10 mouse cellular contexts compared by ENCODE assay signal in genomic region chr17:7262056-7262455, GRCm38 (mm10).
A peak's percentile ranks its signal among the peaks of the same experiment; 100 is the strongest.
DNase-seq lines count a peak whose midpoint lies in the region; ATAC-seq and TF ChIP-seq lines count a peak whose summit lies in the region.
"Had no signal": no experiment of that assay in that cellular context is flagged by ENCODE, and none has a peak within 500 bp of the region (broad histone marks: within the 10 kb centered on the region; RNA-seq: fewer than 3 reads in every experiment).

No protein-coding gene starts in this region.

- H3K4me1 ChIP-seq in intestine, embryonic 14.5 days (replicated peaks; ENCODE audit: control insufficient read depth, insufficient read depth, low read length) = peaks cover 41% of the 10 kb centered on the region
- H3K4me1 ChIP-seq in intestine, postnatal 0 days (replicated peaks; ENCODE audit: control insufficient read depth, insufficient read depth, low read length) = peaks cover 4% of the 10 kb centered on the region; the same call in 1 of the 2 replicates
- H3K4me1 ChIP-seq in cerebellum, adult 2 months (ENCODE audit: control insufficient read depth, insufficient read depth, low read length) = no peaks in the 10 kb centered on the region
- H3K4me1 ChIP-seq: megakaryocyte, embryonic 14.5 days had no signal

- no peak for DNase-seq in intestine, embryonic 14.5 days (ENCODE audit: low spot score)
- peak; percentile 66 for DNase-seq in Muller cell, postnatal 12 days (ENCODE audit: inconsistent ontology term)
- DNase-seq in embryo, embryonic 10.5 days (ENCODE audit: low spot score) = peak; percentile 68
- DNase-seq in kidney, postnatal 4 days = peak; percentile 36 to 60
- no peak for DNase-seq in thymus, postnatal 10 days (ENCODE audit: low spot score in 2 of 2)
- no peak for DNase-seq in cerebellum, adult 2 months
- DNase-seq: liver had no signal

- TF ChIP-seq CTCF in intestine, postnatal 0 days (IDR thresholded peaks at IDR 0.05; ENCODE audit: low read depth) = no peak
- no peak for TF ChIP-seq CTCF in cerebellum, adult 2 months (IDR thresholded peaks at IDR 0.05; ENCODE audit: borderline replicate concordance, insufficient read depth, low read depth, low read length)

- TF ChIP-seq POLR2A in cerebellum, adult 2 months (IDR thresholded peaks at IDR 0.05; ENCODE audit: borderline replicate concordance, insufficient read depth, low read length) = no peak

- no peak for ATAC-seq in intestine, embryonic 14.5 days (replicated peaks; ENCODE audit: low FRiP score, low TSS enrichment, low read depth)
- ATAC-seq in intestine, postnatal 0 days = no peak

- H3K4me2 ChIP-seq in intestine, embryonic 14.5 days (ENCODE audit: low read length) = no peak overlapping the region
- no peak overlapping the region for H3K4me2 ChIP-seq in intestine, postnatal 0 days (replicated peaks; ENCODE audit: low read depth)
- H3K4me2 ChIP-seq: embryonic facial prominence, embryonic 15.5 days had no signal

- H3K27me3 ChIP-seq in intestine, embryonic 14.5 days (replicated peaks; ENCODE audit: control insufficient read depth, insufficient read depth, low read length) = no peaks in the 10 kb centered on the region
- H3K27me3 ChIP-seq in intestine, postnatal 0 days (replicated peaks; ENCODE audit: control insufficient read depth, insufficient read depth, low read length) = no peaks in the 10 kb centered on the region
- H3K27me3 ChIP-seq in cerebellum, adult 2 months (ENCODE audit: control insufficient read depth, insufficient read depth, low read length) = no peaks in the 10 kb centered on the region
- H3K27me3 ChIP-seq: embryonic facial prominence, embryonic 15.5 days had no signal

- H3K27ac ChIP-seq in intestine, embryonic 14.5 days (ENCODE audit: low read depth) = 0 out of 2 replicates have a peak overlapping the region, but pooled peaks have one; percentile 0
- no peak overlapping the region for H3K27ac ChIP-seq in intestine, postnatal 0 days (ENCODE audit: low read depth, low read length)
- no peak overlapping the region for H3K27ac ChIP-seq in cerebellum, adult 2 months (ENCODE audit: insufficient read depth, low read length)
- H3K27ac ChIP-seq: embryonic facial prominence, embryonic 15.5 days had no signal

- no peak overlapping the region for H3K4me3 ChIP-seq in intestine, embryonic 14.5 days (ENCODE audit: low read depth, low read length)
- no peak overlapping the region for H3K4me3 ChIP-seq in intestine, postnatal 0 days (ENCODE audit: low read depth, low read length)
- H3K4me3 ChIP-seq in cerebellum, adult 2 months (replicated peaks; ENCODE audit: insufficient read depth, low read depth, low read length) = no peak overlapping the region
- H3K4me3 ChIP-seq: embryonic facial prominence, embryonic 15.5 days; megakaryocyte, embryonic 14.5 days had no signal

- H3K36me3 ChIP-seq in intestine, embryonic 14.5 days (ENCODE audit: control insufficient read depth, insufficient read depth, low read length) = no peaks in the 10 kb centered on the region
- H3K36me3 ChIP-seq in intestine, postnatal 0 days (ENCODE audit: control insufficient read depth, insufficient read depth) = no peaks in the 10 kb centered on the region

- H3K9me3 ChIP-seq in intestine, embryonic 14.5 days (ENCODE audit: control insufficient read depth, low read length) = no peaks in the 10 kb centered on the region
- H3K9me3 ChIP-seq in intestine, postnatal 0 days (ENCODE audit: control insufficient read depth) = no peaks in the 10 kb centered on the region
- H3K9me3 ChIP-seq: embryonic facial prominence, embryonic 15.5 days; megakaryocyte, embryonic 14.5 days had no signal

- WGBS in intestine, embryonic 14.5 days = 23% methylated on average over 10 of the region's 10 CpGs
- 32% methylated on average over 10 of the region's 10 CpGs for WGBS in intestine, postnatal 0 days
- WGBS in cerebellum, adult 2 months = 80% methylated on average over 10 of the region's 10 CpGs

- H3K9ac ChIP-seq in intestine, embryonic 14.5 days (ENCODE audit: low read length) = no peak overlapping the region
- H3K9ac ChIP-seq in intestine, postnatal 0 days (ENCODE audit: low read depth, low read length) = no peak overlapping the region
- H3K9ac ChIP-seq: embryonic facial prominence, embryonic 15.5 days had no signal

Comparison
In these comparisons a context has a peak if more than half of its experiments do, and no peak if none do; other contexts are left out.
1. DNase-seq: peak in Muller cell, postnatal 12 days (single experiment), embryo, embryonic 10.5 days (single experiment) and kidney, postnatal 4 days (2 of 2); none in intestine, embryonic 14.5 days (single experiment), thymus, postnatal 10 days (0 of 2) and cerebellum, adult 2 months (0 of 2).